Mouse (Mus musculus) brain, embryonic 14.5 days (tissue): ENCODE results near the gene Spint1.

Experiments
- CTCF ChIP-seq: fragments of 200-500 bp; IDR thresholded peaks from 2 replicates; pipeline ENCODE4 v1.5.1; 2012; ENCODE audit warnings: inconsistent platforms, mild to moderate bottlenecking, moderate library complexity, borderline replicate concordance; ENCODE audit not compliant: insufficient read depth, insufficient read length; ENCODE audit errors: extremely low read depth
- POLR2A ChIP-seq: fragments of 200-500 bp; IDR thresholded peaks from 2 replicates; pipeline ENCODE4 v1.6.1; 2012; ENCODE audit warnings: mild to moderate bottlenecking, inconsistent platforms, borderline replicate concordance; ENCODE audit not compliant: poor library complexity, insufficient read depth, insufficient read length, severe bottlenecking; ENCODE audit errors: extremely low read depth

GRCm38 (mm10) chr2:119194140-119194539 lies 43.0 kb upstream of the Spint1 start:
- TF ChIP-seq CTCF (no peak), POLR2A (no peak)
